Mouse (Mus musculus) MEL (cell line): ENCODE data around the gene Ube4a.

Source experiments
- CTCF ChIP-seq, 3 experiments: IDR thresholded peaks in 2 of 3; conservative IDR thresholded peaks in 1 of 3; 2 replicates each; pipeline ENCODE4 v1.5.1; 2011 to 2012; ENCODE audit warnings: low read length in 3 of 3, low read depth in 2 of 3, mild to moderate bottlenecking in 2 of 3, improper control_type of control experiment in 1 of 3, inconsistent platforms in 1 of 3, mixed read lengths in 1 of 3, moderate library complexity in 1 of 3; ENCODE audit not compliant: control insufficient read depth in 1 of 3, insufficient read depth in 1 of 3, poor library complexity in 1 of 3, severe bottlenecking in 1 of 3
- EP300 ChIP-seq, 2 experiments: IDR thresholded peaks; 2 replicates each; pipeline ENCODE4 v1.6.1; 2011; ENCODE audit warnings: improper control_type of control experiment in 2 of 2, low read length in 2 of 2, low read depth in 1 of 2, mild to moderate bottlenecking in 1 of 2
- MAX ChIP-seq: IDR thresholded peaks from 2 replicates; pipeline ENCODE4 v1.6.1; 2011; ENCODE audit warnings: low read length, improper control_type of control experiment
- POLR2AphosphoS2 ChIP-seq: IDR thresholded peaks from 2 replicates; pipeline ENCODE4 v1.6.1; 2011; ENCODE audit warnings: low read length, improper control_type of control experiment
- ZNF384 ChIP-seq: IDR thresholded peaks from 2 replicates; pipeline ENCODE4 v1.6.1; 2012; ENCODE audit warnings: low read depth, mild to moderate bottlenecking, inconsistent platforms, low read length, improper control_type of control experiment

GRCm38 (mm10) chr9:44999776-45000175 is 34.4 kb upstream of the Ube4a start:
- TF ChIP-seq EP300 (IDR thresholded peaks at IDR 0.05; ENCODE audit: low read depth in 1 of 2, low read length in 2 of 2) (no peak), ZNF384 (no peak), MAX (no peak), POLR2AphosphoS2 (no peak), CTCF (IDR thresholded peaks at IDR 0.05 in 2 of 3, conservative IDR thresholded peaks at IDR 0.05 in 1 of 3; ENCODE audit: control insufficient read depth in 1 of 3, insufficient read depth in 1 of 3, low read depth in 2 of 3, low read length in 3 of 3, poor library complexity in 1 of 3, severe bottlenecking in 1 of 3) (no peak)
